ENCODE assay signal across 20 mouse cellular contexts in genomic region chr15:12774149-12774753, GRCm38 (mm10). TPM values are rescaled to one million over a fixed set of nuclear protein-coding genes. Genes with fewer than 3 reads are reported as not detected.
DNase-seq lines count a peak whose midpoint lies in the region; ATAC-seq and TF ChIP-seq lines count a peak whose summit lies in the region.
"Had no signal": no experiment of that assay in that cellular context is flagged by ENCODE, and none has a peak within 500 bp of the region (broad histone marks: within the 10 kb centered on the region; RNA-seq: fewer than 3 reads in every experiment).

No protein-coding gene starts in this region.

- peaks cover 11% of the 10 kb centered on the region for H3K4me1 ChIP-seq in heart, postnatal 0 days (ENCODE audit: control insufficient read depth, insufficient read depth)
- no peaks in the 10 kb centered on the region for H3K4me1 ChIP-seq in lung, postnatal 0 days (ENCODE audit: insufficient read depth, low read depth, low read length)
- H3K4me1 ChIP-seq in lung, adult 2 months (ENCODE audit: control insufficient read depth, insufficient read depth, low read length): no peaks in the 10 kb centered on the region
- peaks cover 6 to 7% of the 10 kb centered on the region in 2 experiments; a peak in 3 of 4 replicates for H3K4me1 ChIP-seq in MEL (ENCODE audit: control insufficient read depth in 1 of 2, insufficient read depth in 2 of 2, low read length in 2 of 2)
- H3K4me1 ChIP-seq: forebrain, embryonic 13.5 days; limb, embryonic 12.5 days had no signal

- H3K36me3 ChIP-seq in heart, postnatal 0 days (replicated peaks; ENCODE audit: control insufficient read depth, insufficient read depth, low read length): no peaks in the 10 kb centered on the region
- H3K36me3 ChIP-seq in lung, postnatal 0 days (ENCODE audit: insufficient read depth, low read length): no peaks in the 10 kb centered on the region
- H3K36me3 ChIP-seq in MEL (ENCODE audit: control insufficient read depth in 1 of 2, insufficient read depth in 2 of 2, low read length in 2 of 2): peaks cover 0 to 13% of the 10 kb centered on the region in 2 experiments; a peak in 2 of 4 replicates
- H3K36me3 ChIP-seq: limb, embryonic 12.5 days had no signal

- ATAC-seq in heart, postnatal 0 days (ENCODE audit: insufficient read depth, low read depth): 0 out of 2 replicates have a peak, but pooled peaks have one; percentile 41
- no peak for ATAC-seq in lung, postnatal 0 days
- ATAC-seq: forebrain, embryonic 13.5 days; liver, postnatal 0 days had no signal

- intact Hi-C loops in heart, postnatal 10 days (cut with DNase I): no loop called here

- H3K4me3 ChIP-seq in heart, postnatal 0 days (ENCODE audit: low read depth, low read length): no peak overlapping the region
- H3K4me3 ChIP-seq in lung, postnatal 0 days (ENCODE audit: low read depth, low read length): no peak overlapping the region
- no peak overlapping the region for H3K4me3 ChIP-seq in lung, adult 2 months (replicated peaks; ENCODE audit: extremely low read depth, low read depth, low read length)
- H3K4me3 ChIP-seq in MEL (ENCODE audit: control insufficient read depth in 1 of 2, insufficient read depth in 1 of 2, low read depth in 2 of 2, low read length in 2 of 2): no peak overlapping the region
- H3K4me3 ChIP-seq: forebrain, embryonic 13.5 days; limb, embryonic 12.5 days; megakaryocyte, embryonic 14.5 days had no signal

- H3K27ac ChIP-seq in heart, postnatal 0 days (ENCODE audit: low read depth): peak overlapping the region; percentile 51
- H3K27ac ChIP-seq in lung, postnatal 0 days (ENCODE audit: low read length): no peak overlapping the region
- peak overlapping the region; percentile 3; the same call in 1 of the 2 replicates for H3K27ac ChIP-seq in MEL (ENCODE audit: control insufficient read depth, low read depth, low read length)
- H3K27ac ChIP-seq: forebrain, embryonic 13.5 days; kidney, postnatal 0 days; limb, embryonic 12.5 days had no signal

- no peak for TF ChIP-seq EP300 in heart, postnatal 0 days (IDR thresholded peaks at IDR 0.05; ENCODE audit: low read depth)
- no peak for TF ChIP-seq EP300 in lung, postnatal 0 days (IDR thresholded peaks at IDR 0.05)
- TF ChIP-seq EP300 in MEL (IDR thresholded peaks at IDR 0.05; ENCODE audit: low read depth in 1 of 2, low read length in 2 of 2): no peak

- DNase-seq in heart, postnatal 0 days (ENCODE audit: low spot score): peak; percentile 40
- DNase-seq in heart, postnatal 10 days: no peak
- DNase-seq in lung, postnatal 0 days (ENCODE audit: low spot score): peak; percentile 38
- DNase-seq in lung, adult 2 months: no peak
- DNase-seq in A20 (ENCODE audit: low read depth, low spot score): peak; percentile 76
- peak; percentile 47 for DNase-seq in MEL (ENCODE audit: low read depth, low spot score)
- no peak for DNase-seq in adrenal gland, adult (ENCODE audit: inconsistent age in 2 of 2, low spot score in 1 of 2)
- DNase-seq: adrenal gland, postnatal 14 days; cerebellum, adult 9-10 months; gastrocnemius, postnatal 14 days; heart, adult 18-20 months; kidney, adult 2 months; liver, postnatal 0 days; lung, postnatal 36 days; right cerebral cortex, postnatal 14 days had no signal

- no peaks in the 10 kb centered on the region; the same call in 1 of the 2 replicates for H3K9me3 ChIP-seq in heart, postnatal 0 days (replicated peaks; ENCODE audit: control insufficient read depth, low read length)
- H3K9me3 ChIP-seq in lung, postnatal 0 days (ENCODE audit: low read length): no peaks in the 10 kb centered on the region
- H3K9me3 ChIP-seq in MEL (replicated peaks; ENCODE audit: insufficient read depth, low read length): no peaks in the 10 kb centered on the region
- H3K9me3 ChIP-seq: forebrain, embryonic 13.5 days had no signal

- no peak for TF ChIP-seq POLR2A in lung, adult 2 months (IDR thresholded peaks at IDR 0.05; ENCODE audit: borderline replicate concordance, extremely low read depth, low read depth, low read length)
- no peak for TF ChIP-seq POLR2A in MEL (IDR thresholded peaks at IDR 0.05; ENCODE audit: control insufficient read depth in 1 of 2, insufficient read depth in 1 of 2, low read depth in 1 of 2, low read length in 2 of 2, poor library complexity in 1 of 2)

- 47% methylated on average over 11 of the region's 11 CpGs for WGBS in heart, postnatal 0 days
- WGBS in lung, postnatal 0 days: 70% methylated on average over 11 of the region's 11 CpGs
- 67% methylated on average over 11 of the region's 11 CpGs for WGBS in lung, adult 2 months

- no peak for TF ChIP-seq RAD21 in MEL (IDR thresholded peaks at IDR 0.05; ENCODE audit: low read depth, low read length)

- H3K79me2 ChIP-seq in MEL (ENCODE audit: control insufficient read depth, insufficient read depth, low read length, poor library complexity): no peaks in the 10 kb centered on the region

- TF ChIP-seq CTCF in heart, postnatal 0 days (IDR thresholded peaks at IDR 0.05; ENCODE audit: low read depth): 0 out of 2 replicates have a peak, but pooled peaks have one; percentile 2
- TF ChIP-seq CTCF in lung, postnatal 0 days (IDR thresholded peaks at IDR 0.05): no peak
- no peak for TF ChIP-seq CTCF in lung, adult 2 months (IDR thresholded peaks at IDR 0.05; ENCODE audit: insufficient read depth, low read length)
- TF ChIP-seq CTCF in MEL (IDR thresholded peaks at IDR 0.05 in 2 of 3, conservative IDR thresholded peaks at IDR 0.05 in 1 of 3; ENCODE audit: control insufficient read depth in 1 of 3, insufficient read depth in 1 of 3, low read depth in 2 of 3, low read length in 3 of 3, poor library complexity in 1 of 3, severe bottlenecking in 1 of 3): no peak

- H3K4me2 ChIP-seq in heart, postnatal 0 days (ENCODE audit: low read depth, low read length): no peak overlapping the region
- H3K4me2 ChIP-seq in lung, postnatal 0 days (replicated peaks; ENCODE audit: low read depth, low read length): no peak overlapping the region
- H3K4me2 ChIP-seq: forebrain, embryonic 13.5 days; limb, embryonic 12.5 days; liver, embryonic 11.5 days had no signal

- no peaks in the 10 kb centered on the region for H3K27me3 ChIP-seq in heart, postnatal 0 days (ENCODE audit: control insufficient read depth, insufficient read depth, low read length)
- H3K27me3 ChIP-seq in lung, postnatal 0 days (replicated peaks; ENCODE audit: insufficient read depth, low read length): no peaks in the 10 kb centered on the region
- no peaks in the 10 kb centered on the region for H3K27me3 ChIP-seq in MEL (ENCODE audit: control insufficient read depth in 1 of 2, insufficient read depth in 2 of 2, low read length in 2 of 2)
- H3K27me3 ChIP-seq: forebrain, embryonic 13.5 days; limb, embryonic 12.5 days; megakaryocyte, embryonic 14.5 days had no signal

- no peak overlapping the region for H3K9ac ChIP-seq in heart, postnatal 0 days (replicated peaks; ENCODE audit: low read depth, low read length)
- H3K9ac ChIP-seq in lung, postnatal 0 days (replicated peaks; ENCODE audit: low read depth): no peak overlapping the region
- H3K9ac ChIP-seq in MEL (ENCODE audit: control insufficient read depth, low read depth, low read length, poor library complexity, severe bottlenecking): no peak overlapping the region
- H3K9ac ChIP-seq: forebrain, embryonic 13.5 days; limb, embryonic 12.5 days; liver, postnatal 0 days had no signal

TF ChIP-seq in MEL, 35 proteins besides CTCF, POLR2A, EP300 and RAD21 (continues in another document):
- TF ChIP-seq KAT2A (conservative IDR thresholded peaks at IDR 0.05; ENCODE audit: low read depth, low read length) (no peak), TAL1 (IDR thresholded peaks at IDR 0.05; ENCODE audit: low read length) (no peak), GATA1 (IDR thresholded peaks at IDR 0.05; ENCODE audit: low read depth, low read length) (peak; percentile 38; the same call in 1 of the 2 replicates), RCOR1 (IDR thresholded peaks at IDR 0.05; ENCODE audit: low read depth, low read length) (0 out of 2 replicates have a peak, but pooled peaks have one; percentile 10), JUND (IDR thresholded peaks at IDR 0.05; ENCODE audit: low read depth, low read length) (no peak), ETS1 (IDR thresholded peaks at IDR 0.05; ENCODE audit: low read depth, low read length) (no peak), E2F4 (IDR thresholded peaks at IDR 0.05; ENCODE audit: borderline replicate concordance, low read depth, low read length) (no peak), MAX (IDR thresholded peaks at IDR 0.05; ENCODE audit: low read length) (no peak), ELF1 (IDR thresholded peaks at IDR 0.05; ENCODE audit: low read depth, low read length) (no peak), ZKSCAN1 (IDR thresholded peaks at IDR 0.05; ENCODE audit: low read depth, low read length) (no peak)

RNA-seq across cellular contexts. Expression of gene Pdzd2, which starts 34.5 kb away (rescaled TPM):
- 82.8 and 86.0 TPM in 2 replicates for total RNA-seq in heart, postnatal 0 days (2014; rRNA removed; ENCODE audit: low replicate concordance)
- 26.3 and 36.1 TPM in 2 replicates for polyA plus RNA-seq in heart, postnatal 0 days (2015; fragmentation: Nextera tagmentation; extraction: Ambion mirVana)
- 100 to 1,000 TPM; 186 to 218 TPM for total RNA-seq in heart, postnatal 10 days (2021)
- polyA plus RNA-seq in lung, postnatal 0 days (2015; fragmentation: Nextera tagmentation; extraction: Ambion mirVana): 114 and 116 TPM in 2 replicates
- polyA plus RNA-seq in lung, adult 2 months (2012; rRNA removed): 101 and 125 TPM in 2 replicates
- 0.10 and 0.15 TPM in 2 replicates for total RNA-seq in MEL (2012; rRNA removed)
- polyA plus RNA-seq in MEL (2012; ENCODE audit: insufficient read depth in 1 of 2, insufficient read length in 2 of 2, low read depth in 1 of 2, low replicate concordance in 2 of 2, missing spikeins in 1 of 2): under 1 TPM in 1 of 2 experiments, not detected in 1; 0.33 TPM

RNA-seq across cellular contexts. Expression of gene 6030458C11Rik, which starts 50.2 kb away (rescaled TPM):
- 9.5 and 13.0 TPM in 2 replicates for total RNA-seq in heart, postnatal 0 days (2014; rRNA removed; ENCODE audit: low replicate concordance)
- polyA plus RNA-seq in heart, postnatal 0 days (2015; fragmentation: Nextera tagmentation; extraction: Ambion mirVana): 15.8 and 16.1 TPM in 2 replicates
- total RNA-seq in heart, postnatal 10 days (2021): 10 to 100 TPM; 14.7 to 16.6 TPM
- 17.4 and 17.7 TPM in 2 replicates for polyA plus RNA-seq in lung, postnatal 0 days (2015; fragmentation: Nextera tagmentation; extraction: Ambion mirVana)
- 7.1 and 8.7 TPM in 2 replicates for polyA plus RNA-seq in lung, adult 2 months (2012; rRNA removed)
- 16.7 and 21.9 TPM in 2 replicates for total RNA-seq in MEL (2012; rRNA removed)
- polyA plus RNA-seq in MEL (2012; ENCODE audit: insufficient read depth in 1 of 2, insufficient read length in 2 of 2, low read depth in 1 of 2, low replicate concordance in 2 of 2, missing spikeins in 1 of 2): 10 to 100 TPM in 1 of 2 experiments, not detected in 1; 25.7 TPM

RNA-seq across cellular contexts. Expression of gene Drosha, which starts 50.4 kb away (rescaled TPM):
- 10.1 and 12.5 TPM in 2 replicates for total RNA-seq in heart, postnatal 0 days (2014; rRNA removed; ENCODE audit: low replicate concordance)
- polyA plus RNA-seq in heart, postnatal 0 days (2015; fragmentation: Nextera tagmentation; extraction: Ambion mirVana): 11.9 and 12.4 TPM in 2 replicates
- total RNA-seq in heart, postnatal 10 days (2021): 10 to 100 TPM; 31.2 to 33.5 TPM
- polyA plus RNA-seq in lung, postnatal 0 days (2015; fragmentation: Nextera tagmentation; extraction: Ambion mirVana): 9.7 and 10.3 TPM in 2 replicates
- 10.3 and 12.4 TPM in 2 replicates for polyA plus RNA-seq in lung, adult 2 months (2012; rRNA removed)
- total RNA-seq in MEL (2012; rRNA removed): 42.0 and 43.3 TPM in 2 replicates
- 100 to 1,000 TPM in 1 of 2 experiments, 10 to 100 TPM in 1; 96.9 to 482 TPM for polyA plus RNA-seq in MEL (2012; ENCODE audit: insufficient read depth in 1 of 2, insufficient read length in 2 of 2, low read depth in 1 of 2, low replicate concordance in 2 of 2, missing spikeins in 1 of 2)

Comparison
In these comparisons a context has a peak if more than half of its experiments do, and no peak if none do; other contexts are left out.
1. DNase-seq: peak in heart, postnatal 0 days (single experiment), lung, postnatal 0 days (single experiment), A20 (single experiment) and MEL (single experiment); none in heart, postnatal 10 days (0 of 2), lung, adult 2 months (single experiment) and adrenal gland, adult (0 of 2).
2. RNA of gene Pdzd2, which starts 34.5 kb away (polyA plus RNA-seq): 101 to 125 TPM in lung, adult 2 months, 114 to 116 TPM in lung, postnatal 0 days and 26.3 to 36.1 TPM in heart, postnatal 0 days; 0.33 TPM in MEL; every median in the first group is over 10 times any median in the second.